Mouse (Mus musculus) ES-E14 (cell line): ENCODE measurements around the gene Pcnx2.

ENCODE experiments used
- HCFC1 ChIP-seq: IDR thresholded peaks from 2 replicates; pipeline ENCODE4 v1.6.1; 2012; ENCODE audit warnings: low read length, inconsistent platforms, borderline replicate concordance; ENCODE audit not compliant: insufficient read depth
- MAFK ChIP-seq: IDR thresholded peaks from 2 replicates; pipeline ENCODE4 v1.6.1; 2014; ENCODE audit warnings: mild to moderate bottlenecking, low read depth, low read length, inconsistent platforms; ENCODE audit not compliant: insufficient read depth

DNA sequence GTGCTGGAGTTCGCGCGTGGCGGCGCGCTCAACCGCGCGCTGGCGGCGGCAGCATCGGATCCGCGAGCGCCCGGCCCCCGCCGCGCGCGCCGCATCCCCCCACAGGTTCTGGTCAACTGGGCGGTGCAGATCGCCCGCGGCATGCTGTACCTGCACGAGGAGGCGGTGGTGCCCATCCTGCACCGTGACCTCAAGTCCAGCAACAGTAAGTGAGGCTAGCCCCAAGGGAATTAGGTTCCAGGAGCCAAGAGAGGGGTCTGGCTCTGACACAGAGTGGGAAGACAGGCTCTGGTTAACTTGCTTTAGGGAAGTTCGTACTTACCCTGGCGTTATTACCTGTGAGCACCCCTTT, 13.1 kb upstream of the Pcnx2 start:
- TF ChIP-seq MAFK: no peak
- no peak for TF ChIP-seq HCFC1
